Mouse (Mus musculus): ENCODE data around the gene Commd7. TPM values are rescaled to one million over a fixed set of nuclear protein-coding genes. Genes with fewer than 3 reads are reported as not detected.
A peak's percentile ranks its signal among the peaks of the same experiment; 100 is the strongest.
"Not testable (repeated sequence)": the region's sequence is repeated elsewhere in the genome, so short reads cannot be mapped to it uniquely, and the experiment has no call there.

Commd7 gene
- 10 to 100 TPM; 25.2 to 31.0 TPM for total RNA-seq (2021)
- long read RNA-seq, experiment 1, transcript Commd7-201 (9 exons, 3,210 nt) = major isoform, 16 of 21 reads
- long read RNA-seq, experiment 1, partial matches to known transcripts = 1 of 21 reads
- long read RNA-seq, experiment 1, other reads (novel, unspliced or antisense) = 3 of 21 reads
- long read RNA-seq, experiment 2, transcript Commd7-201 (9 exons, 3,210 nt) = major isoform, 33 of 36 reads
- long read RNA-seq, experiment 2, partial matches to known transcripts = 2 of 36 reads
- long read RNA-seq, experiment 2, other reads (novel, unspliced or antisense) = 1 of 36 reads

DNA sequence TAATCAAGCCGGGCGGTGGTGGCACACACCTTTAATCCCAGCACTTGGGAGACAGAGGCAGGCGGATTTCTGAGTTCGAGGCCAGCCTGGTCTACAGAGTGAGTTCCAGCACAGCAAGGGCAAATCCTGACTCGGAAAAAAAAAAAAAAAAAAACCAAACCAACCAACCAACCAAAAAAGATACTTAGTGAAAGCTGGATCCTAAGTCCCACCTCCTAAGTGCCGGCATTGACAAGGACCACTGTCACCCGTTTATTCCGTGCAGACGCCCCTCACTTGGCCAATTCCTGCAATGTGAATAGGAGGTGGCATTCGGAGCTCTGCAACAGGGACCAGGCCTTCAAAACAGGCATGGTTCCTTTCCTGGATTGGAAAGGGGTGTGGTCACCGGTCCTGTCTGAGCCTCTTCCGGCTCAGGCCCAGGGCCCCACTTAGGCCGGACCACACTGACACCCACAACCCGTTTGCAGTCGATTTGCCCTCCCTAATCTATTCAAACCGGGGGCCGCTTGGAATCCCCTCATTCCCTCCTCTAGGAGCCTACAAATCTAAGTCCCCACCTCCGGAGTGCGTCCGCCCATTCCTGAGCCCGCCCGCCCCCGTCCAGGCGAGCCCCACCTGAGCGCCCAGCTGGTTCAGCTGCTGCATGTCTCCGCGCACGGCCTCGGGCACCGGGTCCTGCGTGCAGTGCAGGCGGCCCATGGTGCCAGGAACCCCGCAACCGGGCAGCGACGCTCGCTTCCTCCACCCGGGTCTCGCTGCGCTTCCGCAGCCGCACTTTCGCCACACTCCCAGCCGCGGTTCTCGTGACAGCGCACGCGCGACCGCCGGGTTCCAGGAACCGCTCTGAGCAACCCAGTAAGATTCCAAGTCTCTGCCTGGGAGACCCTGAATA, at the start of gene Commd7:
Gene Commd7, minus strand, starts transcription at position 806 of the 895 bp plus-strand sequence.
- H3K27ac ChIP-seq = peak within 1 kb of the TSS; percentile 95
- peak within 1 kb of the TSS; percentile 76 for H3K4me3 ChIP-seq
- DNase-seq (ENCODE audit: low spot score in 2 of 2) = peak; percentile 74 to 87
- no peak for TF ChIP-seq CTCF (conservative IDR thresholded peaks at IDR 0.05)

DNA sequence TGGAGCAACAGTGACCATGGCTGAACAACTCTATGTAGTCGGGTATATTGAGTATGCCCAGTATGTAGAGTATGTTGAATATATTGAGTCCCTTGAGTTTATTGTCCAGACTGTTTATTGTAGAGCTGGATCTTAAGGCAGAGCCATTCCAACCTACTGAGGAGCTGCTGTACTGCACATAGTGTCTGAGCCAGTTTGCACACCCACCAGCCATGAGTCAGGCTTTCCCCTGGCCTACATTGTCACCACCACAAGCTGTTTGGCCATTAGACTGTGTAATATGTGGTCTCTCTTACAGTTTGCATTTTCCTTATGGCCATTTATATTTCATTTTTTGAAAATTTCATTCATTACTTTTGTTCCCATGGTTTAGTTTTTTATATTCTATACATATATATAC, 47.4 kb upstream of the Commd7 start:
- no peak overlapping the region for H3K27ac ChIP-seq
- H3K4me3 ChIP-seq = no peak overlapping the region
- no peak for TF ChIP-seq CTCF (conservative IDR thresholded peaks at IDR 0.05)
- DNase-seq (ENCODE audit: low spot score in 2 of 2) = peak in 1 of 2 experiments; percentile 13

- no peak for DNase-seq (ENCODE audit: low spot score in 2 of 2)
- no peak for TF ChIP-seq CTCF (conservative IDR thresholded peaks at IDR 0.05)
- Histone ChIP-seq H3K27ac (no peak overlapping the region), H3K4me3 (no peak overlapping the region)
Observed at GRCm38 (mm10) chr2:153677550-153677949, 45.0 kb upstream of the Commd7 start.

DNA sequence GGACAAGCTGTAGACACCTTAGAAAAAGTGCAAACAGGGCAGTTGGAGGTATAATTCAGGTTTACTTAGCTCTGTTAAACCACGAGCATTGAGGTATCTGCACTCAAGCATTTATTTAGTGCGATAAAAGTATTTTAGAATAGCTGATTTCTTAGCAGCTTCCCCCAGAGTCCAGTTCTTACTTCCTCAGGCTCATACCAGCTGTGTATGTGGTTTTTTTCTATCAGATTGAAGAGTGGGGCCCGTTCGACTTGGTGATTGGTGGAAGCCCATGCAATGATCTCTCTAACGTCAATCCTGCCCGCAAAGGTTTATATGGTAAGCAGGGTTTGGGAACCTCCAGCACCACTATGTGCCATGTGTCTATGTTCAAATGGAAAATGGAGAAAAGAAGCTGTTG, 44.4 kb upstream of the Commd7 start:
- Histone ChIP-seq H3K4me3 (no peak overlapping the region), H3K27ac (no peak overlapping the region)
- no peak for TF ChIP-seq CTCF (conservative IDR thresholded peaks at IDR 0.05)
- DNase-seq (ENCODE audit: low spot score in 2 of 2) = no peak

- not testable (repeated sequence) for H3K27ac ChIP-seq; H3K4me3 ChIP-seq; DNase-seq (ENCODE audit: low spot score in 2 of 2)
Observed at GRCm38 (mm10) chr2:153675364-153675763, 42.8 kb upstream of the Commd7 start.

DNA sequence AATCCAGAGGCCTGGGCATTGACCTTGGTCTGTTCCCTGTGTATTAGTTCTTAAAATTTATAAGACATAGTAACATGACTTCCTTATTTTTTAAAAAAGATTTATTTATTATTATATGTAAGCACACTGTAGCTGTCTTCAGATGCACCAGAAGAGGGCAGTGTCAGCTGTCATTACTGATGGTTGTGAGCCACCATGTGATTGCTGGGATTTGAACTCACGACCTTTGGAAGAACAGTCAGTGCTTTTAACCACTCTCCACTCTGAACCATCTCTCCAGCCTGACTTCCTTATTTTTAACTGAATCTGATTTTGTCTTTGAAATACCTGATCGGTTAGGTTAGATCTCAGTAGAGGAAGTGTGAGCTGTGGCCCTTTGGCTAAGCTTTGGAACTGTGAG, 40.0 kb upstream of the Commd7 start:
- no peak overlapping the region for H3K4me3 ChIP-seq
- no peak for DNase-seq (ENCODE audit: low spot score in 2 of 2)
- no peak overlapping the region for H3K27ac ChIP-seq
- TF ChIP-seq CTCF (conservative IDR thresholded peaks at IDR 0.05) = peak; percentile 51

GRCm38 (mm10) chr2:153670111-153670510, 37.5 kb upstream of the Commd7 start:
- no peak overlapping the region for H3K4me3 ChIP-seq
- H3K27ac ChIP-seq = no peak overlapping the region
- DNase-seq (ENCODE audit: low spot score in 2 of 2) = no peak
- no peak for TF ChIP-seq CTCF (conservative IDR thresholded peaks at IDR 0.05)

- Histone ChIP-seq H3K27ac (no peak overlapping the region), H3K4me3 (no peak overlapping the region)
- peak; percentile 41 to 72 for DNase-seq (ENCODE audit: low spot score in 2 of 2)
- TF ChIP-seq CTCF (conservative IDR thresholded peaks at IDR 0.05) = peak; percentile 92
Observed at GRCm38 (mm10) chr2:153668754-153669376, 36.3 kb upstream of the Commd7 start.

DNA sequence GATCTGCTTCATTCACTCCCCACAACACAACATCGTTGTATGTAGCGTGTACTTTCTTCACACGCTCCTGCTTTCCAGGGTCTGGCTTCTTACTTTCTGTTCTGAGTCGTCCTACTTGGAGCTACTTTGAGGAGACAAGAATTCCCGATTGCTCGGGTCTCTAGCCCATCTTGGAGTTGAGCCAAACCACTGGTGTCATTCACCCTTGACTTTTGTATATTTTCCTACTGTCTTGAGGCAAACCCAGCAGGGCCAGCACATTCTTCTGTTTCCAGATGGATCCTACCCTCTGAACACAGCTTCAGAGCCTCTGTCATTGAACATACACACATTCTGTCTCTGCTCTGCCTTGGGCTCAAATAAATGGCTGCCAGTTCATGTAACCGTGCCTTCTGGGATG, 32.8 kb upstream of the Commd7 start:
- no peak overlapping the region for H3K4me3 ChIP-seq
- TF ChIP-seq CTCF (conservative IDR thresholded peaks at IDR 0.05) = no peak
- no peak for DNase-seq (ENCODE audit: low spot score in 2 of 2)
- H3K27ac ChIP-seq = no peak overlapping the region

DNA sequence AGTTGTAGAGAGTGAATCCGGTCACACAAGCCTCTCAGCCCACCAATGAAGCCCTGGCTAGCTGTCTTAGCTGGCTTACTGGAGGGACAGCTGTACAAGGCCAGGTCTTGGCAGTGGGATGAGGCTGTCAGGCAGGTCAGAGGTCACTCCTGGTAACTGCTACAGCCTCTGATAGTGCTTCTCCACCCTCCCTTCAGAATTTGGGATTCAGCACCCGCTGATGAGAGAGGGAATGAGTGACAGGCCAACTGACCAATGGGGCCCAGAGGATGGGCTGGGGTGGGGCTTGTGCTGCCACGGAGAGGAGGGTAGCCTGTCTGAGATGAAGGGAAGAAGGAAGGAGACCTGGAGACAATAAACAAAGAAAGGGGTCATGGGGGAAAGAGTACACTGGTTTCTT, 28.0 kb upstream of the Commd7 start:
- H3K4me3 ChIP-seq = no peak overlapping the region
- TF ChIP-seq CTCF (conservative IDR thresholded peaks at IDR 0.05) = no peak
- no peak for DNase-seq (ENCODE audit: low spot score in 2 of 2)
- no peak overlapping the region for H3K27ac ChIP-seq

- not testable (repeated sequence) for H3K27ac ChIP-seq, H3K4me3 ChIP-seq
Observed at GRCm38 (mm10) chr2:153657659-153658058, 25.1 kb upstream of the Commd7 start.

GRCm38 (mm10) chr2:153651681-153652080, 19.1 kb upstream of the Commd7 start:
- TF ChIP-seq CTCF (conservative IDR thresholded peaks at IDR 0.05) = no peak
- DNase-seq (ENCODE audit: low spot score in 2 of 2) = no peak

More at GRCm38 (mm10) chr2:153657659-153658058, 25.1 kb upstream of the Commd7 start:
- not testable (repeated sequence) for DNase-seq (ENCODE audit: low spot score in 2 of 2)

More at GRCm38 (mm10) chr2:153651681-153652080, 19.1 kb upstream of the Commd7 start:
- Histone ChIP-seq H3K27ac (no peak overlapping the region), H3K4me3 (no peak overlapping the region)

Measured in layer of hippocampus, adult 2 months (tissue).